Mouse (Mus musculus): Measurements from ENCODE around the gene Srgap3. TPM values are rescaled to one million over a fixed set of nuclear protein-coding genes. Genes with fewer than 3 reads are reported as not detected.

Srgap3 gene
- total RNA-seq, 1 experiment from 2014 or later: 25.1 TPM

GRCm38 (mm10) chr6:112815604-112816003, 131.5 kb downstream of the Srgap3 start:
- DNase-seq: no peak

DNA sequence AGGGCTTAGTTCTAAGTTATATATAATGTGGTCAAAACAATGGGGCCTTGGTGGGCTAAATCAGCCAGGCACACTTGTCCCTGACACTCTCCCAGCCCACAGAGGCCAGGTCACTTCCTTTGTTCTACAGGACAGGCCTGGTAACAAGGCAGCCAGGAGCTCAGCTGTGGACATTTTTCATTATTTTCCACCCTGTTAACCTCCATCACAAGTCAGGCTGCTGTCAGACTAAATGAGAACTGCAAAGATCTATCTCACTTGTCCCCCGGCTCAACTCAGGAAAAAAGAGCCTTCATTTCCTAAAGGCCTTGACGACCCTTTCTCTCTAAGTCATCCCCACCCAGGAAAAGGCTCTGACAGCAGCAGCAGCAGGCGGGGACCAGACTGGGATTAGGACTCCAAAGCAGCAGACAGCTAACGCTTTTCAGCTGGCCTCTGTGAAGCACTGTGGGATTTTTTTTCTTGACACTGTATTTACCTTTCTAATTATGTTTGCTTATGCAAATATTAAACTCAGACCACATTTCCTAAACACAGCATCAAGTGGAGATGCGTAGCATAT, 132.5 kb downstream of the Srgap3 start:
- no peak for DNase-seq

DNA sequence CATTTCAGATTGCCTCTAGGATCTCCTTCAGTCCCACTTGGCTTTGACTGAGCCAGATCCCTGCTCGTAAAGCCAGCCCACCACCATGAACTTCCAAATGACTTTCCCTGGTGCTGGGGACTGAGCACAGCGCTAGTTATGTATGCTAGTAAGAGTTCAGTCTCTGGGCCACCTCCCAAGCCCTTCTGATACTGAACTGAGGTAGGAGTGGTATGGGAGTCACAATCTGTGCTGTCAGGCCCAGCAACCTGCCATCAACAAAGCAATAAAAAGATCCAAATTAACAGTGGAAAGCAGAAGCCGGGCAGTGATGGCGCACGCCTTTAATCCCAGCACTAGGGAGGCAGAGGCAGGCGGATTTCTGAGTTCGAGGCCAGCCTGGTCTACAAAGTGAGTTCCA, 134.2 kb downstream of the Srgap3 start:
- no peak for DNase-seq

GRCm38 (mm10) chr6:112810521-112810830, 136.6 kb downstream of the Srgap3 start:
- DNase-seq: no peak

DNA sequence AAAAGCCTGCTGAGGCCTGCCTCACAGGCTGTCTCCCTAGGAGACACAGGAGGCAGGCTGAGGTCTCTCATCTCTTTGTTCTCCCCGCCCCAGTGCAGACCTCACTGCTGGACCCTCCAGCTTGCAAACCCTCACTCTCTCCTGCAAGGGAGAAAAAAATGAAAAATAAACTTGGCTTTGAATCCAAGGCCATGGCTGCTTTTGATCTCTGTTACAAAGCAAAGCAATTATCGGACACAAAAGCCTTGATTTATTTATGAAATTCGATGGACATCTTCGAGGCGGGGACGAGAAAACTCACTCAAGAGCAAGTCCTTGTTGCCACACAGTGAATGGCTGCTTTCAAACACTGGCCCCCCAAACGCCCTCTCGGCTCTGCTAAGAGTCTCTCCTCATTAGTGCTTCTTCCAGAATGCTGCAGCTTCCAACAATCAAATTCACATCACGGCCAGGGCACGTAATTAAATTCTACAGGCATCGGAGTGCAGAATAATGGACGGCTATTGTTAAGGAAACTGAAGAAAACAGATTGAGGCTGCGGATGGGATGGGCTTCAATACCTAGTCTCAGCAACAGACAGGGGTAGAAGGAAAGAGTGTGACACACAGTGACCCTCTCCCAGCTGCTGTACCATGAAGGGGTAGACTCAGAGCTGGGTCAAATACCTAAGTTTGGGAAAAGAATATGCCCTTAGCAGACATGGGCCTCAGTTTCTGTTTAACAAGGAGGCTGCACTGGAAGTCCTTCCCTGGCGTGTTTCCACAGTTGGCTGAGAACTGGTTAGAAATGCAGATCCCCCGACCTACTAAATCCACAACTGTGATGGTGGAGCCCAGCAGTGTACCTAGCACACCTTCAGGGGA, 137.2 kb downstream of the Srgap3 start:
- peak; percentile 13 for DNase-seq

GRCm38 (mm10) chr6:112808738-112809137, 138.3 kb downstream of the Srgap3 start:
- DNase-seq: no peak

GRCm38 (mm10) chr6:112801917-112802316, 145.1 kb downstream of the Srgap3 start:
- no peak for DNase-seq

GRCm38 (mm10) chr6:112798378-112798777, 148.7 kb downstream of the Srgap3 start:
- peak; percentile 15 for DNase-seq

- no peak for DNase-seq
Measured at GRCm38 (mm10) chr6:112796607-112797006, 150.5 kb downstream of the Srgap3 start.

GRCm38 (mm10) chr6:112793887-112794286, 153.2 kb downstream of the Srgap3 start:
- no peak for DNase-seq

DNA sequence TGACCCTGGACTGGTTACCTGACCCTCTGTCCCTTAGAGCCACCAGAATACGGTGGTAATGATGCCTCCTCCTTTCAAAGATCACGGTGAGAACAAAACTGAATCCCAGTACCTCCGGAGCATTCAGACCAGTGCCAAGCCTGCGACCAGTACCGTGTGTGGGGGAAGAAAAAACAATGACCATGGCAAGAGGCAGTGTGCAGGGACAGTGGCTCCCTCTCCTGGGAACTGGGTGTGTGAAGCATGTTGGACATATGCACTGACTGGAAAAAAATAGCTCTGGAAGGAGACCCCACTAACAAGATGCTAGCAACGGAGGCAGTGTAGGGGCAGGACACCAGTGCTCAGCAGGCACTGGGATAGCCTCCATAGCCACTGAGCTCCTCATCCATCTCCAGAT, 157.2 kb downstream of the Srgap3 start:
- no peak for DNase-seq

GRCm38 (mm10) chr6:112788617-112789016, 158.4 kb downstream of the Srgap3 start:
- DNase-seq: no peak

DNA sequence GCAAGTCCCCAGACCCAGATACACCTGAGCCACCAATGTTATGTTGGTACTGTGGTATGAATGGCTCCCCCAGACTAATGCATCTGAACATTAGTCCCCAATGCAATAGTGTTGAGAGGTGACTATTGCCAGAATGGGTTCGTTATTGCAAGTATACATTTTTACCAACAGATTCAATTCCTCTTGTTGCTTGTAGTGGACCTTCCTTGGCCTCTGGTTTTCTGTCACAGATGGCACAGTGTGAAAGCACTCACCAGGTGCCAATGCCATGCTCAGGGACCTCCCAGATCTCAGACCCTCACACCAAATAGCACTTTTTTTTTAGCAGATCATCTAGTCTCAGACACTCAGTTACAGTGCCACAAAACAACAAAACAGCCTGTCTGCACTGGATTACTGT, 158.9 kb downstream of the Srgap3 start:
- no peak for DNase-seq

- DNase-seq: no peak
Measured at GRCm38 (mm10) chr6:112781409-112782093, 165.5 kb downstream of the Srgap3 start.

DNA sequence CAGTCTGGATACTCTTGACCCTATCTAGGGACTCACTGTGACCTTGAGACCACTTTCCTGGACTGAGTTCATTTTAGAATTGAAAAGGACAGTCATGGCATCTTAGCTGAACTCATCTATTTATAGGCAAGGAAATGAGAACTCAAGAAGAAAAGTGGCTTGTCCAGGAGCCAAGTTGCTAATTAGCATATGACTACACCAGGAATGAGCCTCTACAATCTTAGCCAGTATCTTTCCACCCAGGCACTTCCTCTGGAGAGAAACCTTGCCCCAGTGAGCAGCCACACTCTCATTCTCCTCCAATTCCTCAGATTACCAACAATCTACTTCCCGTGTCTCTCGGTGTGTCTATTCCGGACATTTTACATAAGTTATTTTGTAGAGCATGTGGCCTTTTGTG, 168.9 kb downstream of the Srgap3 start:
- DNase-seq: no peak

DNA sequence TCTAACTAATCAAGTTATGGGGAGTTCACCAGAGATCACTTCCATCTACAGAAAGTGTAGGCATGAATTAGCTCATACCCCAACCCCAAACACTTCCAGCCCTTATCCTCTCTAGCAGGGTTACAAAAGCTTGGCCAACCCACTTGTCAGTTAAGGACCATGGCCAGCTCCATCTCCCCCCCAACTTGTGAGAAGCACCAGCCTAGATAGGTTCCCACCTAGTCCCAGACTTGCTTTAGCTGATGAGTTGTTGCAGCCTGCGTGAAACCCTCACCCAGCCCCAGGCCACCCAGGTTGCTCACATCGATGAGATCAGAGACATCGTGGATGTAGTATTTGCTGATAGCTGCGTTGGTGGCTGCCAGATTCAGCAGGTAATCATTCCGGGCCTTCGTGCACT, 170.3 kb downstream of the Srgap3 start:
- no peak for DNase-seq

DNA sequence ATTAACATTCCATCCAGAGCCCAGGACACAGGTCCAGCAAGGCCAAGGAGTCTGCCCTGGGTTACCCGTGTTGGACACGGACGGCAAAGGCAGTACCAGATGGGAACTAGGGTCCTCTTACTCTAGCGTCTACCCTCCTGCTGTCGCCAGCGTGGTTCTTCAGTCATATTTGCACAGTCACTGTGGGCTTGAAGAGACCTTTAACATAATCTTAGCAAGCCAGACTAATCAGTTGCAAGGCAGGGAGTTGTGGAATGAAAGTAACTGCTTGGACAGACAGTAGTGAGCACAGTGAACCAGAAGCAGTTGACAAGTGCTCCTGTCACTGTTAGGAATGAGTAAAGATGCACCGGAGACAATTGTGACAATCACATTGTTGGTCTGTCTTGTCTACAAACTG, 173.3 kb downstream of the Srgap3 start:
- no peak for DNase-seq

DNA sequence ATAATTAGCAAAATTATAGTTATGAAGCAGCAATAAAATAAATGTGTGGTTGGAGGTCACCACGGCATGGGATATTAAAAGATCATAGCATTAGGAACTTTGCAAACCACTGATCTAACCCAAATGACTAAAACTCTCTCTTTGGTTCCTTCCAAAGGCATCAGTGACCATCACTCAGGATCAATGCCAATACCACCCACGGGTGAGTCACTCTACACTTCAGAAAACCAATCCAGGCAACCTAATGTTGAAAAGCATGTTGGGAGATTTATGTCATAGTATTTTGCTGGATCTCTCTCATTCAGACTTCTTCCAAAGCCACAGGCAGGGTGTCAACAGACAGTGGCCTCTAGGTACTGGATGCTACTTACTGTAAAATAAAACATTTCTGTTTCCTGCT, 176.1 kb downstream of the Srgap3 start:
- no peak for DNase-seq

DNA sequence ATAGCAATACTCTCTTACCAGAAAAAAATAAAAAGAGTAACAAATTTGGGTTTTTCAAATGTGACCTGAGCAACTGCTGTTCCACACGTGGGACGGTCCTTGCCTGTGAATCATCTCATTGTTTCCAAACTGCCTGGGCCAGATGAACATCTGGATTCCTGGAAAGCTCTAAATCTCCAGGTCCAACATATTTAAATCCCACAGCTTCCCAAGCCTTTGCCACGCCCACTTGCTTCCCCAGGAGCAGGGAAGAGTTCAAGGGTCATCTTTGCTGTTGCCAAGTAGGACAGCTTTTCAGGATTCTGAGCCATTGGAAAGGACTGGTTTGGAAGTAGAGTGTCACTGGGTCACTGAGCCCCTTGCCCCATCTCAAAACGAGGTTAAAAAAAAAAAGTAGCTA, 188.5 kb downstream of the Srgap3 start:
- DNase-seq: no peak

DNA sequence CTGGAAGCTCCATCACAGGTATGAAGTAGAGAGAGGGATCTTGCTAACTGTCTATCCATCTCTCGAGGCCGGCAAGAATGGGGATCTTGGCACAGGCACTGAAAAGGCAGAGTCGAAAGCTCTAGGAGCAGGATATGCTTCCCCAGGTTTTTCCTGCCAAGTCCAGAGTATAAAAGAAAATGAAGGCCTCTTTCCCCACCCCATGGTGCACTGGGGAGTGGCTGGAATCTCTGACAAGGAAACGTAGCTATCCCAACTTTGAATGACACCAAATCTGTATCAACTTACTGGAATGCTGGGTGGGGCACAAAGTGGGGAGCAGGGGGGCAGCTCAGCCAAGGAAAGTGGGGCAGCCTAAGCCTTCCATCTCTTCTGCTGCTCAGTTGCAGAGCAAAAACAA, 190.2 kb downstream of the Srgap3 start:
- DNase-seq: no peak

DNA sequence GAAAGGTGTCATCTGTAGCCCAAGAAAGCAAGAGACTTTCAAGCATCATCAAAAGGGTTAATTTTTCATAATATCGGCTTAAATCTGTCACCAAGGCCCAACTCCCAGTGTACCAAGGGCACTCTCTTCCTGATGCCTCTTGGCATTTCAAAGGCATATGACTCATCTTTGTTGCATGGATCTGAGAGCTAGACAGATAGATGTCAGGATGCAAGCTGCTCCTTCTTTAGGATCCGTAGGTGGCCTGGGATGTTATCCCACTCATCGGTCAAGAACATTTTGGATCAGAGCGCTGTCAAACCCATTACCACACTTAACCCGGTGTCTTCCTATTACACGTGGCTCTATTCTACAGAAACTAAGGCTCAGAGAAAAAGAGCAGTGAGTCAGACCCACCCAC, 192.1 kb downstream of the Srgap3 start:
- DNase-seq: no peak

DNA sequence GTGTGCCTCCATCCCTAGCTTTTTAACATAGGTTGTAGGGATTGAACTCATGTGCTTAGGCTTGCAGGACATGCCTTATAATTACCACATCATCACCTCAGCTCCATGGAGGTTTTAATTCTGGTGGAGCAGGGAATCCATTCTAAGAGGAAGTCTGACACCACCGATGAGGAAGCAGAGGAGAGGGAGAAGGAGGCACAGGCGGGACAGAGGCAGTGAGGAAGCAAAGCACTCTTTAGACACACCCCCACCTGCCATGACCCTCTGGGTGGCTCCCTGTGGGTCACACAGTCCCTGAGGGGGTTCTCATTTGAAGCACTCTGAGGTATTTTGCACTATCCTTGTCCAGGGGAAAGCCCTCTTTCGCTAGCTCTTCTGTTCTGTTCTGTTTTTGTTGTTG, 194.5 kb downstream of the Srgap3 start:
- DNase-seq: no peak

- DNase-seq: no peak
Measured at GRCm38 (mm10) chr6:112752007-112752406, 195.1 kb downstream of the Srgap3 start.

DNA sequence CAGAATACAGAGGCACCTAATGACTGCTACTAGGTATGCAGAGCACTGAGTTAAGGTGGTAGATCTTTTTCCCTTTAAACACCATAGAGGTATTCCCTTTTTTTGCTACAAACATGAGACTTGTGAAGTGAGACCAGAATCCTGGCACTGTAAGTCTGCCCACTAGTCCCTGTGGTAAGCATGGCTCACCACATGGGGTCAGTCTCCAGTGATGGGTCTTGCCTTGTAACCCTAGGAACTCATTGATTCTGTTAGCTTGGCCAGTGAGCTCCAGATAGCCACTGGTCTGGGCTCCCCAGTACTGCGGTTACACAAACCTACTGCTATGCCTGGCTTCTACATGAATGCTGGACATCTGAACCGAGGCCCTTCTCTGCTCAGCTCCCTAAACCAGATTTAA, 204.8 kb downstream of the Srgap3 start:
- DNase-seq: no peak

Measured in adrenal gland, postnatal 25 days (tissue).